In genomic region chr8:71586891-71587290, GRCm38 (mm10) we compare ENCODE assay signal across 8 mouse cellular contexts. TPM values are rescaled to one million over a fixed set of nuclear protein-coding genes. Genes with fewer than 3 reads are reported as not detected.
DNase-seq lines count a peak whose midpoint lies in the region; ATAC-seq and TF ChIP-seq lines count a peak whose summit lies in the region.

No protein-coding gene starts in this region.

- peak; percentile 78 for TF ChIP-seq CTCF in hindbrain, postnatal 0 days (IDR thresholded peaks at IDR 0.05; ENCODE audit: low read depth)

- H3K4me2 ChIP-seq in midbrain, embryonic 15.5 days: no peak overlapping the region
- H3K4me2 ChIP-seq in hindbrain, postnatal 0 days (ENCODE audit: low read depth, low read length): no peak overlapping the region

- peaks cover 12% of the 10 kb centered on the region for H3K27me3 ChIP-seq in midbrain, embryonic 10.5 days (ENCODE audit: low read depth, poor library complexity, severe bottlenecking)
- no peaks in the 10 kb centered on the region for H3K27me3 ChIP-seq in midbrain, embryonic 15.5 days (replicated peaks)
- no peaks in the 10 kb centered on the region for H3K27me3 ChIP-seq in hindbrain, postnatal 0 days (ENCODE audit: insufficient read depth, low read length)

- no peak overlapping the region for H3K4me3 ChIP-seq in midbrain, embryonic 10.5 days
- H3K4me3 ChIP-seq in midbrain, embryonic 15.5 days: no peak overlapping the region
- no peak overlapping the region for H3K4me3 ChIP-seq in hindbrain, postnatal 0 days (ENCODE audit: low read length)

- H3K4me1 ChIP-seq in midbrain, embryonic 10.5 days: peaks cover 9% of the 10 kb centered on the region
- H3K4me1 ChIP-seq in midbrain, embryonic 15.5 days: peaks cover 12% of the 10 kb centered on the region
- H3K4me1 ChIP-seq in hindbrain, postnatal 0 days (ENCODE audit: insufficient read depth, low read length): no peaks in the 10 kb centered on the region; the same call in 1 of the 2 replicates

- DNase-seq in cerebellum, postnatal 36 days: peak; percentile 43 to 53
- DNase-seq in cerebellum, adult 9-10 months: no peak
- DNase-seq in midbrain, embryonic 10.5 days (ENCODE audit: low spot score): peak; percentile 49
- peak; percentile 75 for DNase-seq in ZHBTc4 (ENCODE audit: low read depth, low spot score)
- DNase-seq in hindbrain, postnatal 0 days (ENCODE audit: low spot score): peak; percentile 72
- peak; percentile 47 for DNase-seq in retina, embryonic 14.5 days (ENCODE audit: low spot score)
- no peak for DNase-seq in c-Kit-positive CD71-positive TER-119-positive erythroid progenitor cells, embryonic 14.5 days (ENCODE audit: low spot score)

- H3K27ac ChIP-seq in midbrain, embryonic 10.5 days (replicated peaks): no peak overlapping the region
- H3K27ac ChIP-seq in midbrain, embryonic 15.5 days: no peak overlapping the region
- no peak overlapping the region for H3K27ac ChIP-seq in hindbrain, postnatal 0 days

- no peak overlapping the region for H3K9ac ChIP-seq in midbrain, embryonic 15.5 days
- H3K9ac ChIP-seq in hindbrain, postnatal 0 days (replicated peaks; ENCODE audit: low read length): no peak overlapping the region

- H3K9me3 ChIP-seq in midbrain, embryonic 10.5 days (replicated peaks): no peaks in the 10 kb centered on the region
- no peaks in the 10 kb centered on the region for H3K9me3 ChIP-seq in midbrain, embryonic 15.5 days
- H3K9me3 ChIP-seq in hindbrain, postnatal 0 days (ENCODE audit: low read length): no peaks in the 10 kb centered on the region

- WGBS in midbrain, embryonic 10.5 days: 77% methylated on average over 2 of the region's 2 CpGs
- WGBS in midbrain, embryonic 15.5 days: 87% methylated on average over 2 of the region's 2 CpGs
- 65% methylated on average over 2 of the region's 2 CpGs for WGBS in hindbrain, postnatal 0 days

- peaks cover 28% of the 10 kb centered on the region for H3K36me3 ChIP-seq in midbrain, embryonic 10.5 days
- peaks cover 19% of the 10 kb centered on the region for H3K36me3 ChIP-seq in midbrain, embryonic 15.5 days (replicated peaks)
- peaks cover 32% of the 10 kb centered on the region for H3K36me3 ChIP-seq in hindbrain, postnatal 0 days (ENCODE audit: insufficient read depth, low read length)

- no peak for ATAC-seq in midbrain, embryonic 15.5 days (replicated peaks)
- ATAC-seq in hindbrain, postnatal 0 days: peak; percentile 24; the same call in 1 of the 2 replicates

RNA-seq across cellular contexts. Expression of gene Pgls, which starts 5.1 kb away (rescaled TPM):
- polyA plus RNA-seq in midbrain, embryonic 10.5 days (2016; fragmentation: Nextera tagmentation; extraction: Ambion mirVana): 248 and 261 TPM in 2 replicates
- polyA plus RNA-seq in midbrain, embryonic 15.5 days (2015; fragmentation: Nextera tagmentation; extraction: Ambion mirVana): 217 and 221 TPM in 2 replicates
- total RNA-seq in hindbrain, postnatal 0 days (2014; rRNA removed): 344 and 379 TPM in 2 replicates
- polyA plus RNA-seq in hindbrain, postnatal 0 days (2015; fragmentation: Nextera tagmentation; extraction: Ambion mirVana): 272 and 275 TPM in 2 replicates

RNA-seq across cellular contexts. Expression of gene Fam129c, which starts 10.6 kb away (rescaled TPM):
- 4.5 and 5.4 TPM in 2 replicates for polyA plus RNA-seq in midbrain, embryonic 10.5 days (2016; fragmentation: Nextera tagmentation; extraction: Ambion mirVana)
- 9.3 and 9.4 TPM in 2 replicates for polyA plus RNA-seq in midbrain, embryonic 15.5 days (2015; fragmentation: Nextera tagmentation; extraction: Ambion mirVana)
- 6.0 TPM in 2 replicates for total RNA-seq in hindbrain, postnatal 0 days (2014; rRNA removed)
- 3.3 and 4.0 TPM in 2 replicates for polyA plus RNA-seq in hindbrain, postnatal 0 days (2015; fragmentation: Nextera tagmentation; extraction: Ambion mirVana)

RNA-seq across cellular contexts. Expression of gene Slc27a1, which starts 18.2 kb away (rescaled TPM):
- 21.5 and 27.0 TPM in 2 replicates for polyA plus RNA-seq in midbrain, embryonic 10.5 days (2016; fragmentation: Nextera tagmentation; extraction: Ambion mirVana)
- 66.9 and 67.4 TPM in 2 replicates for polyA plus RNA-seq in midbrain, embryonic 15.5 days (2015; fragmentation: Nextera tagmentation; extraction: Ambion mirVana)
- total RNA-seq in hindbrain, postnatal 0 days (2014; rRNA removed): 210 and 238 TPM in 2 replicates
- 127 and 152 TPM in 2 replicates for polyA plus RNA-seq in hindbrain, postnatal 0 days (2015; fragmentation: Nextera tagmentation; extraction: Ambion mirVana)

RNA-seq across cellular contexts. Expression of gene Nxnl1, which starts 20.5 kb away (rescaled TPM):
- not detected in 2 replicates for polyA plus RNA-seq in midbrain, embryonic 10.5 days (2016; fragmentation: Nextera tagmentation; extraction: Ambion mirVana)
- 0.08 TPM in 1 of 2 replicates, not detected in the other for polyA plus RNA-seq in midbrain, embryonic 15.5 days (2015; fragmentation: Nextera tagmentation; extraction: Ambion mirVana)
- total RNA-seq in hindbrain, postnatal 0 days (2014; rRNA removed): not detected in 2 replicates
- 0.20 TPM in 1 of 2 replicates, not detected in the other for polyA plus RNA-seq in hindbrain, postnatal 0 days (2015; fragmentation: Nextera tagmentation; extraction: Ambion mirVana)

RNA-seq across cellular contexts. Expression of gene Colgalt1, which starts 23.9 kb away (rescaled TPM):
- polyA plus RNA-seq in midbrain, embryonic 10.5 days (2016; fragmentation: Nextera tagmentation; extraction: Ambion mirVana): 51.2 and 52.8 TPM in 2 replicates
- 70.5 and 74.5 TPM in 2 replicates for polyA plus RNA-seq in midbrain, embryonic 15.5 days (2015; fragmentation: Nextera tagmentation; extraction: Ambion mirVana)
- total RNA-seq in hindbrain, postnatal 0 days (2014; rRNA removed): 95.9 and 121 TPM in 2 replicates
- polyA plus RNA-seq in hindbrain, postnatal 0 days (2015; fragmentation: Nextera tagmentation; extraction: Ambion mirVana): 55.3 and 56.7 TPM in 2 replicates

Comparison
In these comparisons a context has a peak if more than half of its experiments do, and no peak if none do; other contexts are left out.
1. DNase-seq: peak in cerebellum, postnatal 36 days (2 of 2), midbrain, embryonic 10.5 days (single experiment), ZHBTc4 (single experiment), hindbrain, postnatal 0 days (single experiment) and retina, embryonic 14.5 days (single experiment); none in cerebellum, adult 9-10 months (single experiment) and c-Kit-positive CD71-positive TER-119-positive erythroid progenitor cells, embryonic 14.5 days (single experiment).